Mouse (Mus musculus) thymus, postnatal 0 days (tissue): Measurements from ENCODE around the gene Fbxl8. TPM values are rescaled to one million over a fixed set of nuclear protein-coding genes. Genes with fewer than 3 reads are reported as not detected.

Source experiments
- DNase-seq: peaks from one replicate; pipeline ENCODE4 v3.0.0-alpha.2; 2015; ENCODE audit warnings: low spot score
- polyA plus RNA-seq: library from polyadenylated mRNA; unstranded; fragments of >200 nt; fragmentation: Nextera tagmentation; extraction: Ambion mirVana; gene quantifications from 2 replicates; pipeline ENCODE4 v1.2.1, GENCODE M21; 2015

Gene Fbxl8
- polyA plus RNA-seq, 1 experiment from 2014 or later: 7.6 TPM

DNA sequence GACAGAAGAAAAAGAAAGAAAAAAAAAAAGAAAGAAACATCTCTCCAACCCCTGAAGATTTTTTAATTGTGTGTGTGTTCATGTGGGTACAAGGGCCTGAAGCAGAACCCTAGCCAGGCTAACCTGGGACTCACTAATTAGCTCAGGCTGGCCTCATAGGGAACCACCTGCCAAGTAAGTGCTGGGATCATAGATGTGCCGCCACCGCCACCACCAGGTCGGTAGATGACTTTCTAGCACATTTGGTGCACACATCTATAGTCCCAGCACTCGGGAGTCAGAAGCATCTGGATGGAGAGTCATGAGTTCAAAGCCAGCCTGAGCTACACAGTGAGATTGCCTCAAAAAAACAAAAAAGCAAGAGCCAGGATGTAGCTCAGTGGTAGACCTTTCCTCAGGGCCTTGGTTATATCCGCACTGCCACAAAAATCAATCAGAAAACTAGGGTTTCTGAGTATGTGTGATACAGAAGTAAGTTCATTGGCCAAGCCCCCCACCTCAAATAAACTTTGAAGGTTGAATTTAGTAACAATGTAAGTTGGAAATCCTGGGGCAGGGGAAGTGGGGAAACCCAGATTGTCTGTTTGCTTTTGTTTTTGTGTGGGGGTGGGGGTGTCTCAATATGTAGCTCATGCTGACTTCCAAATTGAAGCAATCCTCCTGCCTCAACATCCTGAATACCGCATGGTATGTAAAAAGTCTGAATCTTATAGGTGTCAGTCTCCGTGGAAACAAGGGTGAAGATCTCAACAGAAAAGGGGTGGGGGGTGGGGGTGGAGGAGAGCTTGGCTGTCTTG is 6.9 kb upstream of the Fbxl8 start:
- no peak for DNase-seq

DNA sequence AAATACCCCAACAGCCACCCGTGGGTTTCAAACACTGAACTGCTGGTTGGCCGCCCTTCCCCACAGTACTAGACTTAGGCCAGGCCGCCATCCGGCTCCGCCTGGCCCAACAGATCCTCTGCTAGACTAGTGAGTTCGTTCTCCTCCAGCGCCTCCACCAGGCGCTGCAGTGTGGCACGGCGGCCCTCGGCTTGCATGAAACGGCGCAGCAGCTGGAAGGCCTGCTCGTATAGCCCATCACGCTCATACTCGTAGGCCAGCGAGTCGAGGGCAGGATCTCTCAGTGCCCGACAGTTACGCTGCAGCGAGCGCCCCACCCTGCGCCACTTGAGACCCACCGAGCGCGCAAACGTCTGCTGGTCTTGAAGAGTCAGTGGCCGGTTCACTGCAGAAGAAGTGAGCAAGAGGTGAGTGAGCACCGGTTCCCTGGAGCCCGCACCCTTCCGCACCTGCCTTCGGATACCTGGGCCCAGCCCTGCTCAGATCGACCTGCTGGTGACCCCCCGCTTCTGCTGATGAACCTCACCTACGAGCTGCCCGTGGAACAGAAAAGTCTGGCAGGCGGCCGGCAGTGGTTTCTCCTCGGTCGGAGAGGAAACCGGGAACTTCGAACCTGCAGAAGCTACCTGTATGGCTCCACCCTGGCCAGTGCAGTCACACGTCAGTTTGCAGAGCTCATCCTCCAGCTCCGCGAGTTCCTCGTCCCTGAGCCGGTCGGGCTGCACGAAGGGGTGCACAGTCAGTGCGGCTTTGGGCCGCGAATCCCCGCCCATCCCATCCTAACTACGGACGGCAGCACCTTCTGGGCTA is 5.3 kb upstream of the Fbxl8 start:
- peak; percentile 6 for DNase-seq

DNA sequence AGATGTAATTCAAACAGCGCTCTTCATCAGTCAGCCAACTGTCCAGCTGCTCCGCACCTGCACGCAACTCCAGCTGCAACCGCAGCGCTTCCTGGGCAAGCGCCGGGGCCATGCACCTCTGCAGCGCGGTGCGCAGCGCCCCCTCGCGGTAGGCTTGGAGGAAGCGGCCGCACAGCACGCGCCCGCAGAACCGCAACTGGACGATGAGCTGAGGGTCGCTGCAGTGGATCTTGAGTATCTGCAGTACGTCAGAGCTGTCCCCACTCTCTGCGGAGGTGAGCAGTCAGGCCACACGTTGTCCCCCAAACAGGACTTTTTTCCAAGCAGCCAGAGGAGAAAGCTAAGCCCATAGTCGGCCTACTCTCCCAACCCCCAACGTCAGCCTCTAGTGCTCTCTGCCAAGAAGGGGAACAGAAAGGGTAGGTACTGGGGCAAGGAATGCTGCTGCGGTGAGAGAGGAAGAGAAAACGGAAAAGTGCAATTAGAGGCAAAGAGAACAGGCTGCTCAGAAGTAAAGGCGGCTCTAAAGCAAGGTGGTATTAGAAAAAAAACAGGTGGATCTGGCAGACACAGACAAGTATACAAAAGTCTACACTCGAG is 4.6 kb upstream of the Fbxl8 start:
- peak; percentile 88 for DNase-seq

DNA sequence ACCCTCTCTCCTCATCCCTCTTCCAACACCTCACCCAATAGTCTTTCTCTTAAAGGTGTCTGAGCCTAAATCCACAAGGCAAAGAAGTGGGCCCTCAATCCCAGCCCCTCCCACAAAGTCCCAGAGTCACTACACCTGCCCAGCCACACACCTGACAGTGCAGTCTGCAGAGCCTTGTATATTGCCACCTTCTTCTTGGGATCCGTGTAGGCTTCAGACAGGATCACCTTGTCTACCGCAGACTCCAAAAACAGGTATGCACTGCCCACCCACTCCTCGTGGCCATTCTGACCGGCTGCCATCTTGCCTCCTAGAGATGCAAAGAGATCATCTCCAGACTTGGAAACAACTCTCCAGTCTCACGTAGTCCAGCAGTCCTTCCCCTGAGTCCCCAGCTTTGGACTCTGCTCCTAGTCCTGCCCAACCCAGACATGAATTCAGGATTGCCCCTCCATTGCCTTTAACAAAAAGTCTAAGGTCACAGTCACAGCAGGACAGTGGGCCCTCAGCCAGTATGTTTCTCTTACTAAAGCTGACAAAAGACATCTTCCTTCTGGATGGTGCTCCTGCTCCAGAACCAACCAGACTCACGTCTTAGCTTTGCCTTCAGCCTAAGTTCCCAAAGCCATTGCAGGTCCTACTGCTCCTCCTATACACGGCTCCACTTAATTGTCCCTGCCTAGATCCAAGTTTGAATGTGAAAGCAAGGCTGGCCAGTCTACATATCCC is 3.9 kb upstream of the Fbxl8 start:
- DNase-seq: no peak

DNA sequence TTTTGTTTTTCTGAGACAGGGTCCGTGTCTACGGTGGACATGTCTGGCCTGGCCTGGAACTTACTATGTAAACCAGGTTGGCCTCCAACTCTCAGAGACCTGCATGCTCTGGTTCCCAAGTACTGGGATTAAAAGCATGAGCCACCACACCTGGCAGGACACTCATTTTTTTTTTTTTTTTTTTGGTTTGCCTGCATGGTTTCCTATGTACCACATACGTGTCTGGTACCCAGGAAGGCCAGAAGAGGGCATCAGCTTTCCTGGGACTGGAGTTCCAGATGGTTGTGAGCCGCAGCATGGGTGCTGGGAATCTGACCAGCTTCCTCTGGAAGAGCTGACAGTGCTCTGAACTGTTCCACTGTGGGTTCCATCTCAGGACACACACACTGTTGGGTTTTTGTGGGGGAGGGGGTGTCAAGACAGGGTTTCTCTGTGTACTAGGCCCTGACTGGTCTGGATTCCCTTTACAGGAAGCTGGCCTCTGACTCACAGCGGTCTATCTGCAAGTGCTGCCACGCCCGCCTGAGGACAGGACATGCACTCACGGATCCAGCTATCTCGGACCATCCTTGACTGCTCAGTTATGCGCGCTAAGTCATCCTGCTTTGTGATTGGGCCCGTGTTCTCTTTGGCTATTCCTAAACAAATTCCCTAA is 3.0 kb upstream of the Fbxl8 start:
- no peak for DNase-seq

DNA sequence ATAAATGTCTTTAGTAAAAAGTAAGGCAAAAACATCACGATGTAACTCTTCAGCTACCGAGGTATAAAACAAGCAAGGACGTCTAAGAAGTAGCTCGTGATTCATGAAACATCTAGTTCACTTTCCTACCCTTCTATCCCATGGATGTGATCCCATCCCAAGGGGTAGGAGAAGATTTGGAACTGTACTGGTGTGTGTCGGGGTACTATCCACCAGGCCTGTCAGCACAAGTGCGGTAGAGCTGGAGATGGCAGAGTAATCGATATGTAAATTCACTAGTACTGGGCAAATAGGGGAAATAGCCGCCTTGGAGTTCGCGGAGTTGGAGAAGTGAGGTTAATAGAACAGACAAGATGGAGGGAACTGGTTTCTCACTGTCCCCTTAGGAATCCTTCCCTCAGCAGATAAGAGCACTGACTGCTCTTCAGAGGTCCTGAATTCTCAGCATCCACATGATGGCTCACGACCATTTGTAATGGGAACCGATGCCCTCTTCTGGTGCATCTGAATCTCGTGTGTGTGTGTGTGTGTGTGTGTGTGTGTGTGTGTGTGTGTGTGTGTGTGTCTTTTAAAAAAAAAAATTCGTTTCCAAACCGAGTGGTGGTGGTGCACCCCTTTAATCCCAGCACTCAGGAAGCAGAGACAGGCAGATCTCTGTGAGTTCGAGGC is 1.1 kb upstream of the Fbxl8 start:
- DNase-seq: no peak

DNA sequence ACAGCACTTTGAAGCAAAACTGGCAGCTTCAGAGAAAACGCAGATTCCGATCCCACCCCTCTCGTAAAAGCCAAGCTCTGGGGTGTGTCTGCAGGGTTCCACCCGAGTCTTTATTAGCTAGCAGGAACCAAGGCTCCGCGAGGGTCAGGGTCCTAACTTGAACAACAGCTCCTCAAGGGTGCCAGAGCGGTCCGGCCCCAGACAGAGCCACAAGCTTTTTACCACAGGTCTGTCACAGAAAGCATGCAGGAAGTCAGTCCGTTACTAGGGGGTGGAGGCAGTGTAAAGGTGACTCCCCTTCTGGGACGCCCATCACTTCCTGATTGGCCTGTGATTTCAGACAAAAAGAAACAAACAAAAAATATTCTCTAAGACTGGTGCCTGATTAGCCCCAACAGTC is 680 bp downstream of the Fbxl8 start:
- peak; percentile 64 for DNase-seq

DNA sequence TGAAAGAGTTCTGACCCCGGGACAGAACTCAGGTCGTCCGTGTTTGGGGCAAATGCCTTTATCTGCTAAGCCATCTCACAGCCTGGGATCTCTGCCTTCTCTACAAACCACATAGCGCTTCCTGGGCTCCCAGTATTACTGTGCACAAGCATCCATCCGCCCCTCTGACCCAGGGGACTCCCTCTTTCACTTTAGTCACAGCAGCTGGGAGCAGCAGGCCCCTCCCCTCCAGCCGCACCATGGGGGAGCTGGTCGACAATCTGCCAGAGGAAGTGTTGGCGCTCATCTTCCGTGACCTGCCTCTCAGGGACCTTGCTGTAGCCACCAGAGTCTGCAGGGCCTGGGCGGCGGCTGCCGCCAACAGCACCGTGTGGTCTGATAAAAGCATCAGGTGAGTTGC is 2.3 kb downstream of the Fbxl8 start:
- DNase-seq: peak; percentile 41

DNA sequence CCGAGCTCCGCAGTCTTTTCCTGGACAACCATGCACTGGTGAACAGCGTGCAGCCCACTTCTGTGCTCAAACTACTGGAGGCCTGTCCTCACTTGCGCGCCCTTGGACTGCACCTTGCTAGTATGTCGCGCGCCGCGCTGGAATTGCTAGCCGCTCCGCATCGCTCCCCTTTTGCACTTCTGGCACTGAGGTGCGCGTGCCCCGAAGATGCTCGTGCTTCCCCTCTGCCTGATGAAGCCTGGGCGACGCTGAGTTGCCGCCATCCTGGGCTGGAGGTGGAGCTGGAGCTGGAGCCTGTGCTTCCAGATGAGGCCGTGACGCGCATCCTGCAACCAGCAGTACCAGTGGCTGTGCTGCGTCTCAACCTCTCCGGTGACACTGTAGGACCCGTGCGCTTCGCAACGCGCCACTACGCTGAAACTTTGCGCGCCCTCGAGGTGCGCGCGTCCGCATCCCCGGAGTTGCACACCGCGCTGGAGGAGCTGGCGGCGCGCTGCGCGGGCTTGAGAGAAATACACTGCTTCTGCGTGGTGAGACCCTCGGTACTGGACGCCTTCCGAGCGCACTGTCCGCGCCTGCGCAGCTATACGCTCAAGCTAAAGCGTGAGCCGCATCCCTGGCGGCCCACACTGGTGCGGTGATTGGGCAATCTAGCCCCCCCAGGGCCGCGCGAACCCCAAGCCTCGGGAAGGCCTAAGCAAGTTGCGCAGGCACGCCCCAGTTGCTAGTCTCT is 4.1 kb downstream of the Fbxl8 start:
- DNase-seq: no peak

DNA sequence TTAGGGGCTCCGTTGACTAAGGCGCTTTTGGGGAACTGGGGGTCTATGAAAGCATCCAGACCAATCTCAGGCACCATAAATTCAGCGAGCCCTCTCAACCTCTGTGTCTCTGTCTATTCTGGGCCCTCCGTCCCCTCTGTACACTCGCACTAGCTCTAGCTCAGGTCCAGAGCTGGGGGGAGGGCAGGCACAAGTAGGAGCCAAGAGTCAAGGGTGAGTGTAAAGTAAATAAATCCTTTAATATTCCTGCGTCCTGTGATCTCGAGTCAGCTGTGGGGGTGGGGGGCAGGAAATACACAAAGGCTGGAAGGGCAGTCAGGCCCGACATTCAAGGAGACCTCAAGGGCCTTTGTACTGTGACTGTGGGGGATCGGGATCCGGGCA is 4.6 kb downstream of the Fbxl8 start:
- no peak for DNase-seq

DNA sequence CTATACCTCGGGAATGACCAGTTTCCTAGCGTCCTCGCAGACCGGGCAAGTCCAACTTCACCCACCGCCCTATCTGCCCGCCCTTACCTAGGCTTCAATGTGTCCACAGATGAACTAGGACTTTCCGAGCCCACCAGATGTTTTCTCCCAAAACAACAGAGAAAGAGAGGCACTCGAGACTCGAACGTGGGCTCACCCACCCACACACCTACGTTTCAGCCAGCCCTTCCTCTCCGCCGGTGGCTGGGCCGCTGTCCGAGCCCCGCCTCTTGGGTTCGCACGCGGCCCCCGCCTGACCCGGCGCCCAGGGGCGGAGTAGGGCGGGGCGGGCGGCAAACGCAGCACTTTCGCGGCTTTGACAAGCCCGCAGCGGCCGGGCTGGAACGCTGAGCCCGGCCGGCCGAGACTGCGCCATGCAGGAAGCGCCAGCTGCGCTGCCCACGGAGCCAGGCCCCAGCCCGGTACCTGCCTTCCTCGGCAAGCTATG is 5.1 kb downstream of the Fbxl8 start, which contains the start of gene Hsf4:
Hsf4 (plus strand) TSS at position 341 of the 487 bp plus-strand sequence.
- no peak for DNase-seq

DNA sequence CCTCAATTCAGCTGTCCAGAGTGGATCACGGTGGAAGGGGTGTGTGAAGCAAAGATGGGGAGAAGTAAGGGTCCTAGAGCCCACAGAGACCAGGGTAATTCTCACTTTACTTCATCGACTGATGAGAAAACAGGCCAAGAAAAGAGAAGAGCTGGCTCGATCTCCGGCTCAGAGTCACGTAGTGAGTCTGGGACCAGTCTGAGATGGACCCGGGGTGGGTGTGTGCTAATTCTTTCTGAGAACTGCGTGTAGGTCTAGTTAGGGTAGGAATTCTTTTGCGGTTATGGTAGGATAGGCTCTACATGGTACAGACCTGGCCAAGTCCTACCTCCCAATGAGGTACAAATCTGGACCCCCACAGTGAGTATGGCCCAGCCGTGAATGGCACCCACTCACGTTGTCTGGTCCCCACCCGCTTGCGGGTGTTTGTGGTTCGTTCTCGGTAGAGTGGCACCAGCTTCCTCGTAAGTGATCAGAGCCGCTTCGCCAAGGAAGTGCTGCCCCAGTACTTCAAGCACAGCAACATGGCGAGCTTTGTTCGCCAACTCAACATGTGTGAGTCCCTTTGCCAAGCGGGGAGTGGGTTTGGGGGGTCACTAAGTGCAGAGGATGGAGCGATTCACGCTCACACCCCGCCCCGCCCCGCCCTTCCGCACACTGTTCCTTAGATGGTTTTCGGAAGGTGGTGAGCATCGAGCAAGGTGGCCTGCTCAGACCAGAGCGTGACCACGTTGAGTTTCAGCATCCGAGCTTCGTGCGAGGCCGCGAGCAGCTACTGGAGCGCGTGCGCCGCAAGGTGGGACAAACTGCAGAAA is 5.9 kb downstream of the Fbxl8 start:
- DNase-seq: no peak

DNA sequence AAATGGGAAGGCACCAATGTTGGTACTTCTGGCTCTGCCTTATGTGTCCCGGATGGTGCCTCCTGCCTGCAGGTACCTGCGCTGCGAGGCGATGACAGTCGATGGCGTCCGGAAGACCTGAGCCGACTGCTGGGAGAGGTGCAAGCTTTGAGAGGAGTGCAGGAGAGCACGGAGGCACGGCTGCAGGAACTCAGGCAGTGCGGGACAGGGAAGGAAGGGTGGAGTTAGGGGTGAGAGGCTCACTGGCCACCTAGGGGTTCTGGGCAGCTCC is 6.4 kb downstream of the Fbxl8 start:
- DNase-seq: no peak

DNA sequence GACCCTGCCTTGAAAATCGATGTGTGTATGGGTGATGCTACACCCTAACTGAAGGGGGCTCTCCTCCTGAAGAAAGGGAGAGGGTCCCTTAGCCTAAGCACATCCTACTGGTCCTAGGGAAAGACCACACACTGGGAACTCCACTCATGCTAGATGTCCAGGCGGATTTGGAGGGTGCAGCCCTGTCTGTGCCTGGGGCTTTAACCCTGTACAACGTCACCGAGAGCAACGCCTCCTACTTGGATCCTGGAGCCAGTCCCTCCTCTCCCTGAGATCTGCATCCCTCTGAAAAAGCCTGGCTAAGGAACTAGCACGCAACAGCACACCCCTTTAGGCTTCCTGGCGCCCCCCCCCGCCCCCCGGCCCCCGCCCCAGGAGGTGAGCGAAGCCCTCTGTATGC is 10.9 kb downstream of the Fbxl8 start:
- DNase-seq: no peak

DNA sequence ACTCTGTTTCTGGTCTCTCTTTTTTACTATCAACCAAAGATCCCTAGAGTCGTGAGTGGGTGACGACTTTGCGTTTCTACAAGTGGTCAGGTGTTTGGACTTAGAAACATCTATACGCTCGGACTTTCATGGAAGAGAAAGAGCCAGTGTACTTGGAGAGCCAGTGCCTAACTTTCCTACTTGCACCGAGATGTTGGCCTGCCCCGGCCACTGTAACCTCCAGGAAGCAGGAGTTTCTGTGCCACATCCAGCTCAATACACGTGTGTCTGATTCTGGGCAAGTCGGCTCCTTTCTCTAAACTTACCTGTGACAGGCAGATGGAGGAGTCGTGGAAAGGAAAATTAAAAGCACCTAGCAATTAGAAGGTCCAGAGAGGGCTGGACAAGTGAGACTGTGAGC is 11.4 kb downstream of the Fbxl8 start, which contains the start of gene Nol3:
Nol3 (plus strand) TSS at position 301 of the 400 bp plus-strand sequence.
- no peak for DNase-seq

DNA sequence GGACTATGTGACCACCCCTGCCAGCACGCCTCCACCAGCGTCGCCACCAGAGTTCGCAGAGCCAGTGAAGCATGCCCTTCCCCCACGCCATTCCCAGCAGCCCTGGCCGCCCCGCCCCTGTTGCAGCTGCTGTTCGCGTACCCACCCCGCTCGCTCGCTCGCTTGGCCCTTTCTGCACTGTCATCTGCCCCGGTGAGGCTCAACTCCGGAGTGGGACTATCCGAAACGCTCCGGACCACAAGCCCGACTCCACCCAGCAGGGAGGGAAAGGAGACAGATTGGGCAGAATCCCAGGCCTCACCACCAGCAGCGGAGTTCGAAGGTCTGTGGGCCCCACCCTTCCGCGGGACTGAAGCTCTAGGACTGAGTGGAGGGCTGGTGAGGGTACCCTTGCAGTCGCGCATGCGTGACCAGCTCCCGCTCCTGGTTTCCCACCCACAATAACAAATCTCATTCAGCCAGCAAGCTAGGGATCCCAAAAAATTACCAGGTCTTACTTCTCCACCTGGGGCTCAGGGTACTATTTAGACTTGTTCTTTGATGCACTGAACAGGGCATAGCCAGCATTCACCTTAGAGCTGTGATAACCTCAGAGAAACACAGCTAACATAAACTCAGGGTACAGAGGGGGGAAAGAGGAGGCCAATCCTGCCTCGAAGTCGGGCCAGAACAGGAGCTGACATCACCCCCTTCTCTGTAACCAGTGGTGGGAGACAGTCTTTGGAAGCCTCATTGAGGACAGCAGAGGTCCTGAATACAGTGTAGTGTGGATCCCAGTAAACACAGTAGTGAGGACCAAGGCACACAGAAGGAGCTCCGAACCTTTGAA is 12.1 kb downstream of the Fbxl8 start:
- DNase-seq: peak; percentile 32

DNA sequence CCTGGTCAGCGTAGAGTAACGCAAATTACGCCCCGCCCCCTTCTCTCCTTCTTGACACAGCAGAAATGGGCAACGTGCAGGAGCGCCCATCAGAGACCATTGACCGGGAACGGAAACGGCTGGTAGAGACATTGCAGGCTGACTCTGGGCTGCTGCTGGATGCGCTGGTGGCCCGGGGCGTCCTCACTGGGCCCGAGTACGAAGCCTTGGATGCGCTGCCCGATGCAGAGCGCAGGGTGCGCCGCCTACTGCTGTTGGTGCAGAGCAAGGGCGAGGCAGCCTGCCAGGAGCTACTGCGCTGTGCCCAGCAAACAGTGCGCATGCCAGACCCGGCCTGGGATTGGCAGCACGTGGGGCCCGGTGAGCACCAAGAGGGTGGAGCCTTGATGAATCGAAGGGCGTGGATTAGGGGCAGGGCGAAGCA is 14.5 kb downstream of the Fbxl8 start:
- DNase-seq: no peak

DNA sequence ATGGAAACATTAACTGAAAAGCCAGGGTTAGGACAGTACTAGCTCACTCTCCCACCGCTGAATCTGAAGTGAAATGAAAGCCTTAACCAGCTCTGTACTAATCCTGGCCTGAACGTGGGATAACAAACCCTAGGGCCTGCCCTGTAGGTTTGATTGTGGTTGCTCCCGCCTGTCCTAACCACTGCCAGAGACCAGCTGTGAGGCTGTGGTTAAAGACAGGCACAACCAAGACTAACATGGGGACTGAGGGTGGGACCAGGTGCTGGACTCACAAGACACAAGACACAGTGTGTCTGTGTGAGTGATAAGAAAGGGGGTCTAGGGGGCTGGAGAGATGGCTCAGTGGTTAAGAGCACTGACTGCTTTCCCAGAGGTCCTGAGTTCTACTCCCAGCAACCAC is 16.1 kb downstream of the Fbxl8 start:
- DNase-seq: no peak
